Mouse (Mus musculus) midbrain, postnatal 0 days (tissue): ENCODE measurements around the gene Supt20. TPM values are rescaled to one million over a fixed set of nuclear protein-coding genes. Genes with fewer than 3 reads are reported as not detected.

Experiments used
- ATAC-seq: fragments of 200-750 bp; cut with Nextera tagmentation; 2 replicates; pipeline ENCODE4 v1.8.0; 2017; ENCODE audit warnings: moderate number of reproducible peaks, mild to moderate bottlenecking, moderate TSS enrichment, moderate library complexity; ENCODE audit not compliant: low FRiP score
- DNase-seq: peaks from one replicate; pipeline ENCODE4 v3.0.0-alpha.2; 2015; ENCODE audit warnings: low spot score
- H3K27ac ChIP-seq: fragments of 300-500 bp; sonication (generic); 2 replicates; pipeline ENCODE4 v1.5.1; 2014; ENCODE audit warnings: low read depth, mild to moderate bottlenecking, low read length, mixed read lengths
- H3K27me3 ChIP-seq: fragments of 300-500 bp; sonication (generic); 2 replicates; pipeline ENCODE4 v1.6.1; 2014; ENCODE audit warnings: low read length, control low read depth, mixed read lengths; ENCODE audit not compliant: insufficient read depth
- H3K36me3 ChIP-seq: fragments of 300-500 bp; sonication (generic); 2 replicates; pipeline ENCODE4 v1.6.1; 2014; ENCODE audit warnings: low read length, control low read depth, mixed read lengths; ENCODE audit not compliant: insufficient read depth
- H3K4me1 ChIP-seq: fragments of 300-500 bp; sonication (generic); 2 replicates; pipeline ENCODE4 v1.6.1; 2014; ENCODE audit warnings: mild to moderate bottlenecking, control low read depth, antibody characterized with exemption, low read length, mixed read lengths; ENCODE audit not compliant: insufficient read depth
- H3K4me2 ChIP-seq: fragments of 300-500 bp; sonication (generic); 2 replicates; pipeline ENCODE4 v1.6.1; 2014; ENCODE audit warnings: low read depth, mild to moderate bottlenecking, low read length, mixed read lengths; ENCODE audit not compliant: poor library complexity, severe bottlenecking
- H3K4me3 ChIP-seq: fragments of 300-500 bp; sonication (generic); 2 replicates; pipeline ENCODE4 v1.5.1; 2014; ENCODE audit warnings: low read depth, mild to moderate bottlenecking, low read length, moderate library complexity
- H3K9ac ChIP-seq: fragments of 300-500 bp; sonication (generic); replicated peaks from 2 replicates; pipeline ENCODE4 v1.6.1; 2014; ENCODE audit warnings: mild to moderate bottlenecking, low read length, moderate library complexity, mixed read lengths; ENCODE audit not compliant: poor library complexity, severe bottlenecking
- H3K9me3 ChIP-seq: fragments of 300-500 bp; sonication (generic); 2 replicates; pipeline ENCODE4 v1.6.1; 2016; ENCODE audit warnings: low read length, control low read depth
- CTCF ChIP-seq: IDR thresholded peaks from 2 replicates; pipeline ENCODE4 v1.5.1; 2016; ENCODE audit warnings: antibody characterized with exemption, mild to moderate bottlenecking
- WGBS: fragments of 180-500 bp; shearing (Covaris S2); extraction: QIAGEN DNeasy Blood & Tissue Kit; methylation state at CpG from one replicate; pipeline ENCODE4 v1.1.7; 2014; 5-methylcytosine and 5-hydroxymethylcytosine counted together
- polyA plus RNA-seq: library from polyadenylated mRNA; unstranded; fragments of >200 nt; fragmentation: Nextera tagmentation; extraction: Ambion mirVana; gene quantifications from 2 replicates; pipeline ENCODE4 v1.2.1, GENCODE M21; 2015
- total RNA-seq: library from RNA; depleted of rRNA; stranded (reverse); fragments of >200 nt; gene quantifications from 2 replicates; pipeline ENCODE4 v1.2.3, GENCODE M21; 2014

Supt20 gene
- total and polyA plus RNA-seq, 2 experiments from 2014 or later = 34.7 to 60.8 TPM

DNA sequence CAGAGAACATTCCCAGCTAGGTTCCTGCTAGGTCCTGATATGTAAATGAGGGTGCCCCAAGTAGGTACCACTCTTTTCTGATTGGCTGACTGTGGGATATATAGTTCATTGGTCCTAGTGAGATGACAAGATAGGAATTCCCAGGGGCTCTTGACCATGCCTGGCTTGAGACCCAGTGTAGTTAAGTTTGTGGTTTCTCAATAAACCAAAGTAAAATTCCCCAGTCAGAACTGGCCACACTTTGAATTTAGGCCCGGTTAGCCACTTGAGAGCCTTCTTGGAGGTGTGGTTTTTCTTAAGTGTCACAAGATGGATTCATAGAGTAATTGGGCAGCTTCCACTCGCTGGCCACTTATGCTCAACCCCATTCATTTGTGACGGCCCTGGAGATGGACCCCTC, 20.5 kb upstream of the Supt20 start:
- no peaks in the 10 kb centered on the region for H3K9me3 ChIP-seq
- no peak overlapping the region for H3K9ac ChIP-seq
- 74% methylated on average over 3 of the region's 3 CpGs for WGBS
- no peak overlapping the region for H3K27ac ChIP-seq
- DNase-seq (no peak), ATAC-seq (no peak)
- H3K4me3 ChIP-seq = no peak overlapping the region
- H3K4me1 ChIP-seq = no peaks in the 10 kb centered on the region
- H3K27me3 ChIP-seq = no peaks in the 10 kb centered on the region
- H3K36me3 ChIP-seq = no peaks in the 10 kb centered on the region
- no peak overlapping the region for H3K4me2 ChIP-seq
- TF ChIP-seq CTCF = no peak

DNA sequence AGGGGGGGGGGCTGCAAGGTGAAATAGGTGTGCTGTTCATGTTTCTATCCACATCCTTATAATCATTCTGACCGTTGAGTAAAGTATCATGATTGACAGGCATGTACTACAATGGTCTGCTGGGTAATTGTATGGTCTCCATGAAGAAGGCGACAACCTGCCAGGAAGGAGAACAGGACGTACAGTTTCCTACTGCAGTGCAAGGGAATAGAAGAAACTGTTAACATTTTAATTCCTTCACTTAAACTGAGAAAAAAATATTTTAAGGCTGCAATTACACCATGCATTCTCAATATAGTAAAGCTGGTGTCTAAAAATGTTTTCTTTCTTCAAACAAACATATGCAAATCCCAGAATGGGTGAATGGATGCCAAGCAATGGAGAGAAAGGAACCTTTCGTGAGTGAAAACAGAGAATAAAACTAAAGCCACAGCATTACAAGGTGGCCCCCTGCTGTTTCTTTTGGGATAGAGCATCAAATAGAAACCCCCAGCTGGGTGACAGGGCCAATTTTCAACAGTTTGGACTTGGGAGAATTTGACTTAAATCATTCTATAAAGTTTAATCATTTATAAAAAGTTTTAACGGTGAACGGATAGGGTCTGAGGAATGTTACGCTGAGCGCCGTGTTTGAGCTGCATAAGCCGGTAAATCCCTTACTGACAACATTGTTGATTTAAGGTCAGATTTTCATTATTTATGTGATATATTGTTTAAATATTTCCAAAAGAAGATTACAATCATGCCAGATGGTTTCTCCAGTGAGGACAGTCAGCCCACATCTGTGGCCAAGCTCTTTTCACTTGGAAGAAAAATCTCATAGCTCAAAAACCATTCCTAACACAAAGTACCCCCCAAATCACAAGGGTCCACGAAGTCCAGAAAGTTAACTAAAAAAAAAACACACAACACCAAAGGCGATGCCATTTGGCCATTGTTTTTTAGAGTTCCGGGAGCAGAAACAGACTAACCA, 19.8 kb upstream of the Supt20 start:
- 51% methylated on average over 13 of the region's 13 CpGs for WGBS
- DNase-seq (peak; percentile 82), ATAC-seq (no peak)
- Histone ChIP-seq H3K4me3 (no peak overlapping the region), H3K9me3 (no peaks in the 10 kb centered on the region), H3K27ac (no peak overlapping the region), H3K9ac (no peak overlapping the region), H3K27me3 (no peaks in the 10 kb centered on the region), H3K4me2 (no peak overlapping the region), H3K4me1 (no peaks in the 10 kb centered on the region), H3K36me3 (no peaks in the 10 kb centered on the region)
- peak; percentile 90 for TF ChIP-seq CTCF

- WGBS = 92% methylated on average over 2 of the region's 2 CpGs
Measured at GRCm38 (mm10) chr3:54676818-54677217, 15.8 kb upstream of the Supt20 start.

GRCm38 (mm10) chr3:54681310-54682204, 11.1 kb upstream of the Supt20 start:
- WGBS = 79% methylated on average over 6 of the region's 6 CpGs
- Histone ChIP-seq H3K36me3 (no peaks in the 10 kb centered on the region), H3K27ac (no peak overlapping the region), H3K9ac (no peak overlapping the region), H3K9me3 (no peaks in the 10 kb centered on the region), H3K4me1 (no peaks in the 10 kb centered on the region), H3K27me3 (no peaks in the 10 kb centered on the region), H3K4me3 (no peak overlapping the region), H3K4me2 (no peak overlapping the region)
- ATAC-seq = no peak
- TF ChIP-seq CTCF = no peak
- no peak for DNase-seq

More at GRCm38 (mm10) chr3:54676818-54677217, 15.8 kb upstream of the Supt20 start:
- H3K27me3 ChIP-seq = no peaks in the 10 kb centered on the region
- DNase-seq (no peak), ATAC-seq (no peak)
- H3K36me3 ChIP-seq = no peaks in the 10 kb centered on the region
- H3K27ac ChIP-seq = no peak overlapping the region
- H3K9ac ChIP-seq = no peak overlapping the region
- no peaks in the 10 kb centered on the region for H3K9me3 ChIP-seq
- TF ChIP-seq CTCF = no peak
- H3K4me2 ChIP-seq = no peak overlapping the region
- H3K4me1 ChIP-seq = no peaks in the 10 kb centered on the region
- no peak overlapping the region for H3K4me3 ChIP-seq

- no peak for TF ChIP-seq CTCF
- 98% methylated on average over 3 of the region's 3 CpGs for whole genome bisulfite sequencing
- no peak for DNase-seq
Measured at GRCm38 (mm10) chr3:54685202-54685601, 7.4 kb upstream of the Supt20 start.

More at GRCm38 (mm10) chr3:54685202-54685601, 7.4 kb upstream of the Supt20 start:
- Histone ChIP-seq H3K36me3 (no peaks in the 10 kb centered on the region), H3K9me3 (no peaks in the 10 kb centered on the region), H3K27ac (no peak overlapping the region), H3K27me3 (no peaks in the 10 kb centered on the region), H3K4me1 (no peaks in the 10 kb centered on the region), H3K9ac (no peak overlapping the region), H3K4me2 (no peak overlapping the region), H3K4me3 (no peak overlapping the region)
- ATAC-seq = no peak
